Mouse (Mus musculus) ovary, postnatal 36 days (tissue): ENCODE measurements around the gene Mrpl17.

ENCODE experiments used
- DNase-seq: peaks from one replicate; pipeline ENCODE4 v3.0.0; 2022; ENCODE audit warnings: low spot score, mixed read lengths

Gene Mrpl17

GRCm38 (mm10) chr7:105786506-105787284 lies 24.2 kb downstream of the Mrpl17 start:
- no peak for DNase-seq

GRCm38 (mm10) chr7:105784556-105784955 lies 26.3 kb downstream of the Mrpl17 start:
- no peak for DNase-seq

- no peak for DNase-seq
Observed at GRCm38 (mm10) chr7:105783861-105784260, 27.0 kb downstream of the Mrpl17 start.

GRCm38 (mm10) chr7:105778553-105779265 lies 32.2 kb downstream of the Mrpl17 start:
- DNase-seq: no peak

GRCm38 (mm10) chr7:105777797-105778552 lies 32.9 kb downstream of the Mrpl17 start:
- no peak for DNase-seq

- no peak for DNase-seq
Observed at GRCm38 (mm10) chr7:105777316-105777715, 33.6 kb downstream of the Mrpl17 start.

GRCm38 (mm10) chr7:105776026-105776425 lies 34.9 kb downstream of the Mrpl17 start:
- no peak for DNase-seq

- no peak for DNase-seq
Observed at GRCm38 (mm10) chr7:105774661-105775060, 36.2 kb downstream of the Mrpl17 start.

GRCm38 (mm10) chr7:105773041-105773440 lies 37.9 kb downstream of the Mrpl17 start:
- DNase-seq: no peak

- no peak for DNase-seq
Observed at GRCm38 (mm10) chr7:105772331-105772730, 38.6 kb downstream of the Mrpl17 start.

GRCm38 (mm10) chr7:105769959-105770358 lies 40.9 kb downstream of the Mrpl17 start:
- no peak for DNase-seq

- DNase-seq: no peak
Observed at GRCm38 (mm10) chr7:105767729-105768165, 43.2 kb downstream of the Mrpl17 start.

- no peak for DNase-seq
Observed at GRCm38 (mm10) chr7:105764331-105764730, 46.6 kb downstream of the Mrpl17 start.

- DNase-seq: no peak
Observed at GRCm38 (mm10) chr7:105762517-105763270, 48.2 kb downstream of the Mrpl17 start.

GRCm38 (mm10) chr7:105761813-105762484 lies 49.0 kb downstream of the Mrpl17 start:
- DNase-seq: no peak

- no peak for DNase-seq
Observed at GRCm38 (mm10) chr7:105753281-105753680, 57.6 kb downstream of the Mrpl17 start.
